Mouse (Mus musculus) urinary bladder, postnatal 0 days (tissue): ENCODE data around the gene Vwc2l. TPM values are rescaled to one million over a fixed set of nuclear protein-coding genes. Genes with fewer than 3 reads are reported as not detected.

Experiments used
- polyA plus RNA-seq: library from polyadenylated mRNA; unstranded; fragments of >200 nt; fragmentation: Nextera tagmentation; extraction: Ambion mirVana; gene quantifications from 2 replicates; pipeline ENCODE4 v1.2.1, GENCODE M21; 2015

Vwc2l gene
- polyA plus RNA-seq, result not detected in 2 replicates

DNA sequence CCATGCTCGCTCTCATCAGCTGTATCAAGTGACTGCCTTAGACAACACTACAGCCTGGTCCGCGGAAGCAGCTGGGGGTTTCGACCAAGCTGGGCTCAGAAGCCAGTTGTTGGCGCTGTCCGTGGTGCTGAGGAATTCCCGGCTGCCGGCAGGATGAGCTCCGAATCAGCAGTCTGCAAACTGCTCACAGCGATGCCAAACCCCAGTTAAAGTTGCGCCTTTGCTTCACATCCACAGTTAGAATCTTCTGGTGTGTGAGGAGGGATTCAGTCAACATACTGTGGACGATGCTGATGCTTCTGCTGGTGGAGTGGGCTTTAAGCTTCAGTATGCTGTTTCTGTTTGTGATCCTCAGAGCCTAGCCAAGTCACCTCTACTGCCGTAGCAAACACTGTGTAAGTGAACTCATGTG is at the start of gene Vwc2l:
Gene Vwc2l, plus strand, starts transcription at position 61 of the 412 bp plus-strand sequence.

